Mouse (Mus musculus) heart, adult 8-10 months (tissue): ENCODE results near the gene Nsun2. TPM values are rescaled to one million over a fixed set of nuclear protein-coding genes. Genes with fewer than 3 reads are reported as not detected.
A peak's percentile ranks its signal among the peaks of the same experiment; 100 is the strongest.
"Not testable (repeated sequence)": the region's sequence is repeated elsewhere in the genome, so short reads cannot be mapped to it uniquely, and the experiment has no call there.

Experiments
- DNase-seq: peaks from one replicate; pipeline ENCODE4 v3.0.0; 2022; ENCODE audit warnings: low spot score
- total RNA-seq, 4 experiments: library from RNA; stranded (reverse); gene quantifications; 2 replicates each; pipeline ENCODE4 v1.2.4; 2022

The Nsun2 gene
- total RNA-seq, 4 experiments from 2014 or later: 43.6 to 51.5 (median 47.4) TPM

DNA sequence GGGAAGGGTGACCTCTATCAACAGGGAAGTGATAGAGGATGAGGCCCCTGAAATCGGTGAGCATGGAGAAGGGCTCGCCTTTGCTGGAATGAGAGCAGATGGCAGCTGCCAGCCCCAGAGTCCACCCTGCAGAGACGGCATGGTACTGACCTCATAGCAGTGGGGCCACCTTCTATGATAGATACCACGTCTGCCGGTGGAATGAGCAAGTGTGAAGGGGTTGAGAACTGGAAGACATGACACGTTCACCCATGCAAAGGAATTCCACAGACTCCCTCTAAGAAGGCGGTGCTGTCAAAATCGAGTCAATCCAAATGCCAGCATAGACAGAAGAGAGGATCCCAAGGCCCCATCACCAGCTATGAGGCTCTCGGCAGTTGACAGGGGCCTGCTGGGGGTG lies 20.7 kb downstream of the Nsun2 start:
- DNase-seq: no peak

GRCm38 (mm10) chr13:69555045-69555444 lies 21.5 kb downstream of the Nsun2 start:
- no peak for DNase-seq

DNA sequence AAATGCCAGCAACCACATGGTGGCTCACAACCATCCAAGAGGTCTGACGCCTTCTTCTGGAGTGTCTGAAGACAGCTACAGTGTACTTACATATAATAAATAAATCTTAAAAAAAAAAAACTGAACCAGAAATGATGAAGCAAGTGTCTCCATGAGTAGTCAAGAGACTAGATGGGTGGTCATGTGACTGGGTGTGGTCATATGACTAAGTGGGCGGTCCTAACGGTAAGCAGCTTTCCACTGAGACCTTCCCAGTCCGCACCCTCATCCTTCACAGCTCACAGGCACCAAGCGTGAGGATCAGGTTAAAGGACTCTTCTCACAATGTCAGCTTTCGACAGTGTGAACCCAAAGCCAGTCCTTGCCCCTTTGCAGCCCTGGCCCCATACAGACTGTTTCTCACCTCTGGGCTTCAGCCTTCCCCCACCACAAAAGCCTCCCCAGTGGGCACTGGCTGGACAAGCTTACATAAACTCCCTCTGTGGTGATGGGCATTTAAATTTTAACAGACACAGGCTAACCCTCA lies 22.5 kb downstream of the Nsun2 start:
- no peak for DNase-seq

DNA sequence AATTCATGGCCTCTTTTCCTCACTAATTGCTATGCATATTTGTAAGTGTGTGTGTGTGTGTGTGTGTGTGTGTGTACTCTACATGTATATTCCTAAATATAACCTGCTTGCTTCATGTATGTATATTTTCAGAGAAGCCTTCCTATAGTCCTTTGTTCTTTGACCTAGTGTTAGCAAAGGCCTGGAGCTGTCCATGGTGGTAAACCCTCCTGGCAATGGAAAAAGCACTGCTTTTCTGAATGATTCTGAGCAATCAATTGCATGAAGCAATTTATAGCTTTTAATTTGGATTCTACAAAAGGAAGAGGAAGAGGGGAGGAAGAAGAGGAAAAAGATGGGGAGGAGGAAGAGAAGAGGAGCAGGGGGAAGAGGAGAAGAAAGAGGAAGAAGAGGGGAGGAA lies 23.2 kb downstream of the Nsun2 start:
- DNase-seq: no peak

DNA sequence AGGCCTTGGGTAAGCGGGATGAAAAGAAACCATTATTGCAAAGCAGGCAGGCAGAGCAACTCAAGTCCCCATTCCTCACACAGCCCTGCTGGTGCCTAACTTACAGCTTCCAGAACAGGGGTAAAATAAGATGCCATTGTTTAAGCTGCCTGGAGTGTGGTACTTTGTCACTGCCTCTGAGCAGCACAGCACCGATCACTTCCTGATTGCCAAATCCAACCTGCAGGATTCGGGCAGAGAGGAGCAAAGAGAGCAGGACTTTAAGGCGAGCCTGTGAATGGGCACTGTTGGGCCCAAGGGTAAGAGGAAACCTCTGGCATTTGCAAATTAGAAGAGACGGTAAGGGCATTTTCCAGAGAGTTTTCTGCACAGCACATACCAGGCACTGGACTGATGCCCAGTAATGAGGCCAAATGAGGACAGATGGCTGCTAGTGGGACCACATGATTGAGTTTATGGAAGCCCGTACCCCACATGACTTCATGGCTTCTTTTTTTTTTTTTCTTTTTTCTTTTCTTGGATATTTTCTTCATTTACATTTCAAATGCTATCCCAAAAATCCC lies 24.6 kb downstream of the Nsun2 start:
- no peak for DNase-seq

GRCm38 (mm10) chr13:69559291-69559961 lies 25.9 kb downstream of the Nsun2 start:
- DNase-seq: no peak

GRCm38 (mm10) chr13:69562004-69562403 lies 28.5 kb downstream of the Nsun2 start:
- DNase-seq: no peak

- DNase-seq: peak; percentile 60
These were observed 29.4 kb downstream of the Nsun2 start for GRCm38 (mm10) chr13:69562654-69563574.

DNA sequence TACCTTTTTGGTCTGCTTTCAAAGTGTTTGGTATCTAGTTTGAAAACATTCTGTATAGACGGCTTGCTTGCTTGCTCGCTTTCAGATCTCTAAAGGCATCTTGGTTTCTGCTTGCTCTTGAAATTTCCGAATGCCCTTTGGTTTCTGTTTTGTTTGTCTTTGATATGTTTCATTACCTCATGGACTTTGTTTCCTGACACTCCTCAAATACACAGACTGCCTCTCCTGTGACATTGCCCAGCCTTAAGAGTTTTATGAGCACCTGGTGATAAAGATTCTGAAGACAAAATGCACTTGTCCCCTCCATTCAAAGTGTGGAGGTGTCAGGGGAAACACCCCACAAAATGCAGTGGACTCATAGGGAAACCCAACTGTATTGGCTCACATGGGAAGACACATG lies 30.4 kb downstream of the Nsun2 start:
- DNase-seq: no peak

GRCm38 (mm10) chr13:69564573-69564972 lies 31.0 kb downstream of the Nsun2 start:
- no peak for DNase-seq

DNA sequence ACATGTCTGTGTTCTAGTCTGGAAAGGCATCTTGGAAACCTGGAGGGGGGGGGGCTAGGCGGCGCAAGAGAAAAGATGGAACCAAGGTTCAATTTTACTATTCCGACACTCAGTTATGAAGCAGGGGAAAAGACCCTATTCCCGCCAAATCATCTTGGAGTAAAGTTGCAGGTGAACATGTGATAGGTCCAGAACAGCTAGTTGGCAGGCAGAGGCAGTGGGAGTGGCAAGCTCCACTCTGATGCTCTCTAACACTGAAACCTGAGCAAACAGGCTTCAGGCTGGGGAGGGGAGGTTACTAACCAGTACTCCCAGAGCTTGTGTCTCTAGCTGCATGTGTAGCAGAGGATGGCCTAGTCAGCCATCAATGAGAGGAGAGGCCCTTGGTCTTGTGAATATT lies 31.9 kb downstream of the Nsun2 start:
- not testable (repeated sequence) for DNase-seq

DNA sequence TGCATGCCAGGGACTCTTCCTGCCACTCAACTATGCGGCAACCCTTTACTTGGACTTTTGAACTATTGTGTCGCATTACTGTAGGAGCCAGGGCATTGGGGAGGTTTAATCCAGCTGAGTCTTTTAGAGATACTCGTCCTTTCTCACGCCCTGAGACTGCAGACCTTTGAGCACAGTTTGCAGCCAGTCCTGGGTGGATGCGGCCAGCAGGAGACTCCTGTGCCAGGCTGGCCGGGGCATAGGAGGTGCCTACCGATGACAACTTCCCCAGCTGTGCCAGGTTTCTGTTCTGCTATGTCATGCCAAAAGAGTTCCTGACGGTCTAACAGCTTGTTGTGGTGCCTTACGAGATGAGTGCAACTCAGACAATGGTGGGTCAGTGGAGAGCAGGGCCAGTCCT lies 35.7 kb downstream of the Nsun2 start:
- DNase-seq: peak; percentile 27

GRCm38 (mm10) chr13:69572594-69572993 lies 39.0 kb downstream of the Nsun2 start:
- no peak for DNase-seq

DNA sequence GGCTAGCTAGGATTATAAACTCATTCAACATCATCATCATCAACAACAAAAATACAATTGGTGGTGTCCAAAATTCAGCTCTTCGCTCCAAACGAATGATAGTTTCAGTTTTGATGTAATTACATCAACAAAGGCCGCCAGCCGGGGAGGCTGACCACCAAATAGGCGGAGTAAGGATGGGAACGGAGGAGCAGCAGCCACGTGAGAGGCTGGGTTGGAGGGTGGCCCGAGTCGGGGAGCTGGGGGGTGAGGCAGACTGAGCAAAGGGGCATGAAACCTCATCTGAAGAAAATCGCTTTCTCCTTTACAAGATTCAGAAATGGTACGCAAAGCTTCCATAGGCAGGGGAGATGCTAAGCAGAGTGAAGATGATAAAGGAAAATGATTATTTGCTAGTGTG lies 43.1 kb downstream of the Nsun2 start:
- no peak for DNase-seq

- no peak for DNase-seq
These were observed 43.8 kb downstream of the Nsun2 start for GRCm38 (mm10) chr13:69577181-69577834.

- DNase-seq: no peak
These were observed 48.9 kb downstream of the Nsun2 start for GRCm38 (mm10) chr13:69582411-69582810.

- DNase-seq: no peak
These were observed 50.0 kb downstream of the Nsun2 start for GRCm38 (mm10) chr13:69583591-69583990.

DNA sequence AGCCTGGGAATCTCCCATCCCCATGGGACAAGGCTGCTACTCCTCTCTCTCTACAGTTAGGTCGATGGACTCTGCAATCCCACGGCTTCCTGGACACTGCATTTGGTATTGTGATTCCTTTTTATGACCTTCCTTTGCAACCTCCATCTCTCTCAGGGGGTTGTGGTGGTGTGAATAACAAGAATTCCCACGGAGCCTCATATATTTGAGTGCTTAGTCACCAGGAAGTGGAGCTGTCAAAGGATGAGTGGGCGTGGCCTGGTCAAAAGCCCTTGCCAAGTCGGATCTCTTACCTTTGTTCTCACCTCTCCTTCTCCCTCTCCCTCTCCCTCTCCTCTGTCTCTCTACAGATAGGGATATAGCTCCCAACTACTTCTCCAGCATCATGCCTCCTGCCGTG lies 52.3 kb downstream of the Nsun2 start:
- DNase-seq: no peak

DNA sequence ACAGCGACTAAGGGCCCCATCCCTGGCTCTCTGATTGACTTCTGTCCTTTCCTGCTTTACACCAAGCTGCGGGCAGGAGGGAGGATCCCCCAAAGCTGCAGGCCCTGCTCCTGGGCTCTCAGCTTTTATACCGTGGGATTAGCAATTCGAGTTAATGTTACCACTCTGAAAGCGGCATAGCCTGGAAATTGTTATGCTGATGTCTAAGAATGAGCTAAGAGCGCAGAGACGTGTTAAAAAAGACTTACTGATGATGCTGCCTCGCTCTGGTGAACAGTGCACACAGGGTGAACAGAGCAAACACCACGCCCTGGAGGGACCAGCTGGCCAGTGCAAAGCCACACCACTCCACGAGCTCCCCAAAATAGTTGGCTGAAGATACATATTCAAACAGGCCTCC lies 52.8 kb downstream of the Nsun2 start:
- no peak for DNase-seq

- DNase-seq: no peak
These were observed 54.3 kb downstream of the Nsun2 start for GRCm38 (mm10) chr13:69587849-69588248.

- no peak for DNase-seq
These were observed 54.7 kb downstream of the Nsun2 start for GRCm38 (mm10) chr13:69588263-69588662.

DNA sequence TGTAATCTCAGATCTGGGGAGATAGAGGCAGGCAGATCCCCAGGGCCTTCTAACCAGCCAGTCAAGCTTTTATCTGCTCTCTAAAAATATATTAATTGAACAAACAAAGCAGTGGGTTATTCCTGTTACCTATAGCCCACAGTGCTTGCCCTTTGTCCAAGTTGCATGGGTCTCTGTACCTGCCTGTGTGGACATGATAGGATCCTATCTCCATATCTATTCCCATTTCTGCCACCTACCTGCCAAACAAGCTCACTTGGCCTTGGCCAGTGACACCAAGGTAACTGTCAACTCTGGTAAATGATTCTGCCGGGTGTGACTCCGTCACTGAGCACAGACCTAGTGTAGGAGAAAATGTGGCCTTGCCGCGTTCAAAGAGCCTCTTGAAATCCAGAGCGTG lies 57.8 kb downstream of the Nsun2 start:
- no peak for DNase-seq
